Mouse (Mus musculus): ENCODE results near the gene Noc3l. TPM values are rescaled to one million over a fixed set of nuclear protein-coding genes. Genes with fewer than 3 reads are reported as not detected.

Noc3l gene
- 1 to 10 TPM; 9.0 to 10.0 TPM for total RNA-seq (2023)

GRCm38 (mm10) chr19:38818766-38819426 lies at the start of gene Noc3l:
Gene Noc3l, minus strand, starts transcription at chr19:38819237.

DNA sequence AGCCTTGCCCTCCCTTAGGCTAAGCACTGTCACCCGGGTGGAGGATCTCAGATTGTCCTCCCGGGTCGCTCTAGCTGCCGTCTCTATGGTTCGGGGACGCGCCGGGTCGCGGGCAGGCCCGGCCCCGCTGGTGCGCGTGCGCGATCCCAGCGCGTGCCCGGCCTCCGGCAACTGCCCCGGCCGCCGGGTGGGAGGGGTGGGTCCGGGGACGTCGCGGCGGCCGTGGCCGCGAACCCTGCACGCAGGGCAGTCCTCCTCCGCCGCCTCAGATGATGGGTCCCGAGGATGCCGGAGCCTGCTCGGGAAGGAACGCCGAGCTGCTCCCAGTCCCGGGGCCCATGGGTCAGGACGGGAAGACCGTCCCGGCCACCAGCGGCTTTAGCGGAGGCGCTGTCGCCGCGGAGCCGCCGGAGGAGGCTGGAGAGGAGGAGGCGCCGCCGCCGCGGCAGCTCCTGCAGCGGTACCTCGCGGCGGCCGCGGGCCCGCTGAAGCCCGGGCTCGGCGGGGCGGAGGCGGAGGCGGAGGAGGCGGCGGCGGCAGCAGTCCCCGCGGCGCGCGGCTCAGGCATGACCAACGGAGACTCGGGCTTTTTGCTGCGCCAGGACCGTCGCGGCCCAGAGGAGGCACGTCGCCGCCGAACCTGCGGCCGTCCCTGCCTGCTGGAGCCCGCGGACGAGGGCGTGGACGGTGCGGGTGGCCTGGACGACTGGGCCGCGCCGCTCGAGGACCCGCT lies 17.6 kb upstream of the Noc3l start, which contains the start of gene Tbc1d12:
TSS of gene Tbc1d12 (plus strand) at position 142 of the 733 bp plus-strand sequence.

Other genes with a start within 250 kb of the Noc3l start
- 1 to 10 TPM; 4.0 to 4.6 TPM for gene Tbc1d12, start 17.3 kb upstream of the Noc3l start, total RNA-seq (2023)
- 1 to 10 TPM; 4.5 to 4.7 TPM for gene Hells, start 111.7 kb upstream of the Noc3l start, total RNA-seq (2023)
- not detected for gene Cyp2c55, start 187.8 kb upstream of the Noc3l start, total RNA-seq (2023)
- not detected for gene Cyp2c65, start 241.8 kb upstream of the Noc3l start, total RNA-seq (2023)

Data from monocyte, adult 59 days (primary cell).